Mouse (Mus musculus): ENCODE data around the gene Ccdc172. TPM values are rescaled to one million over a fixed set of nuclear protein-coding genes. Genes with fewer than 3 reads are reported as not detected.

Gene Ccdc172
- polyA plus RNA-seq (2015; fragmentation: Nextera tagmentation; extraction: Ambion mirVana) = not detected in 2 replicates

- Histone ChIP-seq H3K27me3 (no peaks in the 10 kb centered on the region), H3K4me2 (no peak within 1 kb of the TSS), H3K9me3 (no peaks in the 10 kb centered on the region), H3K4me3 (no peak within 1 kb of the TSS), H3K36me3 (no peaks in the 10 kb centered on the region), H3K27ac (no peak within 1 kb of the TSS), H3K4me1 (replicated peaks) (no peaks in the 10 kb centered on the region), H3K9ac (no peak within 1 kb of the TSS)
- WGBS = 96% methylated on average over 17 of the region's 17 CpGs
- no peak for ATAC-seq (ENCODE audit: low FRiP score)
Observed at GRCm38 (mm10) chr19:58511818-58512217, at the start of gene Ccdc172. Ccdc172 (plus strand) TSS chr19:58511993.

GRCm38 (mm10) chr19:58463755-58464154 is 48.0 kb upstream of the Ccdc172 start:
- no peaks in the 10 kb centered on the region for H3K27me3 ChIP-seq
- H3K4me1 ChIP-seq (replicated peaks) = peaks cover 18% of the 10 kb centered on the region
- no peak overlapping the region for H3K4me3 ChIP-seq
- H3K9me3 ChIP-seq = 0 out of 2 replicates have a peak, but pooled peaks cover 3% of the 10 kb centered on the region
- WGBS = 56% methylated on average over 3 of the region's 3 CpGs
- H3K9ac ChIP-seq = no peak overlapping the region
- ATAC-seq (ENCODE audit: low FRiP score) = 0 out of 2 replicates have a peak, but pooled peaks have one; percentile 43
- H3K4me2 ChIP-seq = no peak overlapping the region
- no peaks in the 10 kb centered on the region for H3K36me3 ChIP-seq
- H3K27ac ChIP-seq = no peak overlapping the region

GRCm38 (mm10) chr19:58468331-58468730 is 43.5 kb upstream of the Ccdc172 start:
- Histone ChIP-seq H3K27me3 (no peaks in the 10 kb centered on the region), H3K4me2 (no peak overlapping the region), H3K9me3 (0 out of 2 replicates have a peak, but pooled peaks cover 3% of the 10 kb centered on the region), H3K9ac (no peak overlapping the region), H3K4me1 (replicated peaks) (peaks cover 6% of the 10 kb centered on the region; the same call in 1 of the 2 replicates), H3K4me3 (no peak overlapping the region), H3K36me3 (no peaks in the 10 kb centered on the region), H3K27ac (no peak overlapping the region)
- WGBS = 65% methylated on average over 2 of the region's 2 CpGs
- no peak for ATAC-seq (ENCODE audit: low FRiP score)

GRCm38 (mm10) chr19:58469421-58469820 is 42.4 kb upstream of the Ccdc172 start:
- H3K9ac ChIP-seq = 0 out of 2 replicates have a peak overlapping the region, but pooled peaks have one; percentile 51
- H3K9me3 ChIP-seq = 0 out of 2 replicates have a peak, but pooled peaks cover 3% of the 10 kb centered on the region
- H3K4me3 ChIP-seq = no peak overlapping the region
- WGBS = 16% methylated on average over 12 of the region's 12 CpGs
- H3K4me2 ChIP-seq = peak overlapping the region; percentile 32; the same call in 1 of the 2 replicates
- no peak for ATAC-seq (ENCODE audit: low FRiP score)
- H3K27me3 ChIP-seq = no peaks in the 10 kb centered on the region
- H3K4me1 ChIP-seq (replicated peaks) = no peaks in the 10 kb centered on the region; the same call in 1 of the 2 replicates
- H3K36me3 ChIP-seq = no peaks in the 10 kb centered on the region
- no peak overlapping the region for H3K27ac ChIP-seq

- WGBS = 89% methylated on average over 3 of the region's 3 CpGs
- no peak overlapping the region for H3K27ac ChIP-seq
- H3K4me1 ChIP-seq (replicated peaks) = no peaks in the 10 kb centered on the region
- H3K4me2 ChIP-seq = no peak overlapping the region
- no peaks in the 10 kb centered on the region for H3K36me3 ChIP-seq
- no peak for ATAC-seq (ENCODE audit: low FRiP score)
- H3K27me3 ChIP-seq = no peaks in the 10 kb centered on the region
- H3K4me3 ChIP-seq = no peak overlapping the region
- H3K9ac ChIP-seq = no peak overlapping the region
- peaks cover under 1% of the 10 kb centered on the region; the same call in 1 of the 2 replicates for H3K9me3 ChIP-seq
Observed at GRCm38 (mm10) chr19:58474251-58474650, 37.5 kb upstream of the Ccdc172 start.

GRCm38 (mm10) chr19:58482373-58482977 is 29.3 kb upstream of the Ccdc172 start:
- Histone ChIP-seq H3K4me3 (no peak overlapping the region), H3K9me3 (peaks cover 9% of the 10 kb centered on the region; the same call in 1 of the 2 replicates), H3K27me3 (no peaks in the 10 kb centered on the region), H3K27ac (no peak overlapping the region), H3K4me1 (replicated peaks) (no peaks in the 10 kb centered on the region), H3K36me3 (no peaks in the 10 kb centered on the region), H3K9ac (no peak overlapping the region), H3K4me2 (no peak overlapping the region)
- ATAC-seq (ENCODE audit: low FRiP score) = no peak
- 84% methylated on average over 9 of the region's 9 CpGs for WGBS

GRCm38 (mm10) chr19:58486686-58487085 is 25.1 kb upstream of the Ccdc172 start:
- H3K27ac ChIP-seq = no peak overlapping the region
- no peaks in the 10 kb centered on the region for H3K27me3 ChIP-seq
- 74% methylated on average over 2 of the region's 2 CpGs for WGBS
- no peak for ATAC-seq (ENCODE audit: low FRiP score)
- H3K4me3 ChIP-seq = no peak overlapping the region
- no peak overlapping the region for H3K4me2 ChIP-seq
- H3K9me3 ChIP-seq = peaks cover 11% of the 10 kb centered on the region; the same call in 1 of the 2 replicates
- H3K4me1 ChIP-seq (replicated peaks) = no peaks in the 10 kb centered on the region
- H3K9ac ChIP-seq = no peak overlapping the region
- H3K36me3 ChIP-seq = no peaks in the 10 kb centered on the region

- Histone ChIP-seq H3K9ac (no peak overlapping the region), H3K27ac (no peak overlapping the region), H3K36me3 (no peaks in the 10 kb centered on the region), H3K4me1 (replicated peaks) (peaks cover 7% of the 10 kb centered on the region; the same call in 1 of the 2 replicates), H3K4me3 (no peak overlapping the region), H3K4me2 (no peak overlapping the region), H3K27me3 (no peaks in the 10 kb centered on the region), H3K9me3 (no peaks in the 10 kb centered on the region)
- WGBS = 64% methylated on average over 3 of the region's 3 CpGs
- no peak for ATAC-seq (ENCODE audit: low FRiP score)
Observed at GRCm38 (mm10) chr19:58497106-58497505, 14.7 kb upstream of the Ccdc172 start.

- Histone ChIP-seq H3K9ac (no peak overlapping the region), H3K9me3 (no peaks in the 10 kb centered on the region), H3K4me2 (no peak overlapping the region), H3K4me1 (replicated peaks) (peaks cover 7% of the 10 kb centered on the region; the same call in 1 of the 2 replicates), H3K27ac (no peak overlapping the region), H3K4me3 (no peak overlapping the region), H3K27me3 (no peaks in the 10 kb centered on the region), H3K36me3 (no peaks in the 10 kb centered on the region)
- WGBS = 57% methylated on average over 3 of the region's 3 CpGs
- ATAC-seq (ENCODE audit: low FRiP score) = no peak
Observed at GRCm38 (mm10) chr19:58499420-58499966, 12.3 kb upstream of the Ccdc172 start.

- Histone ChIP-seq H3K36me3 (no peaks in the 10 kb centered on the region), H3K4me1 (replicated peaks) (peaks cover 2% of the 10 kb centered on the region; the same call in 1 of the 2 replicates), H3K9ac (no peak overlapping the region), H3K4me2 (no peak overlapping the region), H3K27ac (peak overlapping the region; percentile 46), H3K4me3 (no peak overlapping the region), H3K27me3 (no peaks in the 10 kb centered on the region), H3K9me3 (no peaks in the 10 kb centered on the region)
- ATAC-seq (ENCODE audit: low FRiP score) = 0 out of 2 replicates have a peak, but pooled peaks have one; percentile 54
- WGBS = 50% methylated on average over 2 of the region's 2 CpGs
Observed at GRCm38 (mm10) chr19:58500049-58500448, 11.7 kb upstream of the Ccdc172 start.

GRCm38 (mm10) chr19:58521696-58522095 is 9.9 kb downstream of the Ccdc172 start:
- Histone ChIP-seq H3K9ac (no peak overlapping the region), H3K4me2 (no peak overlapping the region), H3K27ac (no peak overlapping the region), H3K36me3 (no peaks in the 10 kb centered on the region), H3K27me3 (no peaks in the 10 kb centered on the region), H3K4me3 (no peak overlapping the region), H3K4me1 (replicated peaks) (0 out of 2 replicates have a peak, but pooled peaks cover 10% of the 10 kb centered on the region), H3K9me3 (no peaks in the 10 kb centered on the region)
- ATAC-seq (ENCODE audit: low FRiP score) = no peak
- WGBS = 91% methylated on average over 1 of the region's 1 CpGs

GRCm38 (mm10) chr19:58523736-58524394 is 12.1 kb downstream of the Ccdc172 start:
- Histone ChIP-seq H3K4me3 (no peak overlapping the region), H3K9me3 (no peaks in the 10 kb centered on the region), H3K9ac (no peak overlapping the region), H3K4me2 (peak overlapping the region; percentile 21; the same call in 1 of the 2 replicates), H3K27me3 (no peaks in the 10 kb centered on the region), H3K4me1 (replicated peaks) (0 out of 2 replicates have a peak, but pooled peaks cover 10% of the 10 kb centered on the region), H3K36me3 (no peaks in the 10 kb centered on the region), H3K27ac (no peak overlapping the region)
- ATAC-seq (ENCODE audit: low FRiP score) = no peak
- 44% methylated on average over 12 of the region's 12 CpGs for WGBS

Measured in hindbrain, embryonic 13.5 days (tissue).